ENCODE assay signal across 8 mouse cellular contexts in the genomic region with DNA sequence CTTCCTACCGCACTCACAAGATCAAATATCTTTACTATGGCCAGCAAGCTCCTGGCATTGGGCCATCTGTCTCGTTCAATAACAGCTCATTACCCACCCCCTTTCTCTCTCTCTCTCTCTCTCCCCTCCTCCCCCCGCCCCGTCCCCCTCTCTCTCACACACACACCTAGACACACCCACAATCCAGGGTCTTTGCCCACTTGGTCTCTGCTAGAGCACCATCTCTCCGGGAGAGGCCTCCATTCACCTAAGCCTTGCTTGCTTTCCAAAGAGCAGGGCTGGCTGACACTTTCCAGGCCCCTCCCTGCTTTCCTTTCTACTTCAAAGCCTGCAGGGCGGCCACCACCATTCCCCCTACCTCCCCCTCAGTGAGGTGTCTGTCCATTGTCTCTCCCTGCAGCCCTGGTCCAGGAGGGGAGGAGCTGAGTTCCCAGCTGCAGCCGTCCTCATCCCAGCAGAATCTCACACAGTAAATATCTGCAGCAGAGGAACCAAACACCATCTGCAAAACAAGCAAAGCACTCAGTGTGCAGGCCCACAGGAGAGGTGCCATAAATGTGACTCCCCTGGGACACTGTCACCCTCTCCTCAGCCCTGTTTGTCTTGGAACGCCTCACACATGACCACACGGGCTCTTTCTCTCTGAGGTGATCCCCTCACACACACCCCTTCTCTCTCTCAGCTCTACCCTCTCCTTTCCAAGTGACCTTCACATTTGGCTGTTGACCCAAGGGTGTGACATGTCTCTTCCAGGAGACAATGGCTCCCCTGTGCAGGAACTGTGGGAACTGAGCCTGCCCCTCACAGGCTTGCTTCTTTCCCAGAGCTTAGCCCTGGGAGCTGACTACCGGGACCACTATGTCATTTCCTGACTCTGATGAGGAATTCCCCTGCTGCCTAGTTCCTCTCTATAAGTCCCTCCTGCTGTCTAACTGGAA. TPM values are rescaled to one million over a fixed set of nuclear protein-coding genes. Genes with fewer than 3 reads are reported as not detected.
DNase-seq lines count a peak whose midpoint lies in the region; ATAC-seq and TF ChIP-seq lines count a peak whose summit lies in the region.

No protein-coding gene starts in this region.

- 2% methylated on average over 10 of the region's 10 CpGs for WGBS in forebrain, embryonic 14.5 days
- 4% methylated on average over 10 of the region's 10 CpGs for WGBS in hindbrain, embryonic 16.5 days
- 5% methylated on average over 10 of the region's 10 CpGs for WGBS in lung, postnatal 0 days
- 25% methylated on average over 10 of the region's 10 CpGs for WGBS in small intestine, adult 2 months

- H3K4me2 ChIP-seq in forebrain, embryonic 14.5 days (ENCODE audit: low read length), result no peak overlapping the region
- no peak overlapping the region for H3K4me2 ChIP-seq in hindbrain, embryonic 16.5 days (ENCODE audit: low read length)
- no peak overlapping the region for H3K4me2 ChIP-seq in lung, postnatal 0 days (replicated peaks; ENCODE audit: low read depth, low read length)

- no peak overlapping the region for H3K4me3 ChIP-seq in left cerebral cortex, adult 2 months
- H3K4me3 ChIP-seq in forebrain, embryonic 14.5 days (ENCODE audit: low read depth, low read length), result no peak overlapping the region
- H3K4me3 ChIP-seq in hindbrain, embryonic 16.5 days (ENCODE audit: low read length), result no peak overlapping the region
- no peak overlapping the region for H3K4me3 ChIP-seq in lung, postnatal 0 days (ENCODE audit: low read depth, low read length)
- H3K4me3 ChIP-seq in small intestine, adult 2 months (ENCODE audit: low read depth, low read length), result no peak overlapping the region

- H3K27me3 ChIP-seq in forebrain, embryonic 14.5 days (replicated peaks; ENCODE audit: control insufficient read depth, insufficient read depth, low read length), result no peaks in the 10 kb centered on the region
- no peaks in the 10 kb centered on the region for H3K27me3 ChIP-seq in hindbrain, embryonic 16.5 days (replicated peaks; ENCODE audit: control insufficient read depth, insufficient read depth, low read length)
- H3K27me3 ChIP-seq in lung, postnatal 0 days (replicated peaks; ENCODE audit: insufficient read depth, low read length), result no peaks in the 10 kb centered on the region
- no peaks in the 10 kb centered on the region for H3K27me3 ChIP-seq in small intestine, adult 2 months (ENCODE audit: control insufficient read depth, insufficient read depth, low read length)

- H3K9ac ChIP-seq in forebrain, embryonic 14.5 days (ENCODE audit: low read length), result no peak overlapping the region
- peak overlapping the region; percentile 31 for H3K9ac ChIP-seq in hindbrain, embryonic 16.5 days (ENCODE audit: low read depth, low read length)
- H3K9ac ChIP-seq in lung, postnatal 0 days (replicated peaks; ENCODE audit: low read depth), result no peak overlapping the region

- intact Hi-C loops in left cerebral cortex, adult 2 months (cut with DNase I), result no loop called here
- intact Hi-C loops in left cerebral cortex, postnatal 14 days (cut with DNase I), result no loop called here

- no peaks in the 10 kb centered on the region for H3K36me3 ChIP-seq in forebrain, embryonic 14.5 days (ENCODE audit: control insufficient read depth, insufficient read depth, low read length)
- no peaks in the 10 kb centered on the region for H3K36me3 ChIP-seq in hindbrain, embryonic 16.5 days (ENCODE audit: control insufficient read depth, insufficient read depth, low read length)
- no peaks in the 10 kb centered on the region for H3K36me3 ChIP-seq in lung, postnatal 0 days (ENCODE audit: insufficient read depth, low read length)
- no peaks in the 10 kb centered on the region for H3K36me3 ChIP-seq in small intestine, adult 2 months (ENCODE audit: control insufficient read depth, insufficient read depth, low read length)

- peaks cover 12% of the 10 kb centered on the region for H3K4me1 ChIP-seq in forebrain, embryonic 14.5 days (ENCODE audit: control insufficient read depth, insufficient read depth, low read length)
- peaks cover 20% of the 10 kb centered on the region for H3K4me1 ChIP-seq in hindbrain, embryonic 16.5 days (ENCODE audit: control insufficient read depth, insufficient read depth, low read depth, low read length)
- peaks cover 20% of the 10 kb centered on the region for H3K4me1 ChIP-seq in lung, postnatal 0 days (ENCODE audit: insufficient read depth, low read depth, low read length)
- peaks cover 13% of the 10 kb centered on the region for H3K4me1 ChIP-seq in small intestine, adult 2 months (ENCODE audit: control insufficient read depth, insufficient read depth, insufficient read length, low read length)

- peak; percentile 11; the same call in 1 of the 2 replicates for TF ChIP-seq EP300 in lung, postnatal 0 days (IDR thresholded peaks at IDR 0.05)

- TF ChIP-seq CTCF in left cerebral cortex, adult 2 months (IDR thresholded peaks at IDR 0.05), result no peak
- no peak for TF ChIP-seq CTCF in lung, postnatal 0 days (IDR thresholded peaks at IDR 0.05)
- TF ChIP-seq CTCF in small intestine, adult 2 months (IDR thresholded peaks at IDR 0.05; ENCODE audit: extremely low read depth, insufficient read length, insufficient replicate concordance, low read depth, low read length), result no peak

- DNase-seq in left cerebral cortex, adult 2 months (ENCODE audit: extremely low spot score in 1 of 2, low spot score in 2 of 2), result no peak
- no peak for DNase-seq in left cerebral cortex, adult 11 months (ENCODE audit: low spot score)
- peak; percentile 75 for DNase-seq in forebrain, embryonic 14.5 days (ENCODE audit: low spot score)
- DNase-seq in lung, postnatal 0 days (ENCODE audit: low spot score), result peak; percentile 65
- no peak for DNase-seq in cerebellum, adult 18-20 months
- DNase-seq in left cerebral cortex, postnatal 14 days (ENCODE audit: low spot score in 2 of 2), result no peak

- TF ChIP-seq POLR2A in small intestine, adult 2 months (IDR thresholded peaks at IDR 0.05; ENCODE audit: low read depth, low read length), result 0 out of 2 replicates have a peak, but pooled peaks have one; percentile 23

- H3K27ac ChIP-seq in left cerebral cortex, adult 2 months, result peak overlapping the region; percentile 77
- peak overlapping the region; percentile 70 for H3K27ac ChIP-seq in forebrain, embryonic 14.5 days (ENCODE audit: low read depth, low read length)
- H3K27ac ChIP-seq in hindbrain, embryonic 16.5 days (ENCODE audit: low read depth, low read length), result peak overlapping the region; percentile 70
- H3K27ac ChIP-seq in lung, postnatal 0 days (ENCODE audit: low read length), result peak overlapping the region; percentile 33
- H3K27ac ChIP-seq in small intestine, adult 2 months (ENCODE audit: insufficient read depth, low read depth, low read length), result peak overlapping the region; percentile 81

- no peaks in the 10 kb centered on the region for H3K9me3 ChIP-seq in forebrain, embryonic 14.5 days (replicated peaks; ENCODE audit: control insufficient read depth, low read length)
- no peaks in the 10 kb centered on the region for H3K9me3 ChIP-seq in hindbrain, embryonic 16.5 days (ENCODE audit: control insufficient read depth, low read length)
- H3K9me3 ChIP-seq in lung, postnatal 0 days (ENCODE audit: low read length), result no peaks in the 10 kb centered on the region

- peak; percentile 75; the same call in 1 of the 2 replicates for ATAC-seq in forebrain, embryonic 14.5 days
- ATAC-seq in hindbrain, embryonic 16.5 days, result peak; percentile 66
- peak; percentile 82 for ATAC-seq in lung, postnatal 0 days

RNA-seq across cellular contexts. Expression of gene Fgr, which starts 14.9 kb away (rescaled TPM):
- under 1 TPM; 0.23 TPM for total RNA-seq in left cerebral cortex, adult 2 months (2021)
- 0.23 TPM in 1 of 2 replicates, not detected in the other for polyA plus RNA-seq in forebrain, embryonic 14.5 days (2014; fragmentation: Nextera tagmentation; extraction: Ambion mirVana)
- polyA plus RNA-seq in hindbrain, embryonic 16.5 days (2015; fragmentation: Nextera tagmentation; extraction: Ambion mirVana), result 0.16 and 0.23 TPM in 2 replicates
- polyA plus RNA-seq in lung, postnatal 0 days (2015; fragmentation: Nextera tagmentation; extraction: Ambion mirVana), result 4.0 and 4.7 TPM in 2 replicates
- polyA plus RNA-seq in small intestine, adult 2 months (2012; rRNA removed), result 3.5 and 3.8 TPM in 2 replicates
- total RNA-seq in left cerebral cortex, postnatal 14 days (2021), result not detected

RNA-seq across cellular contexts. Expression of gene Fam76a, which starts 36.7 kb away (rescaled TPM):
- total RNA-seq in left cerebral cortex, adult 2 months (2021), result 10 to 100 TPM; 47.6 to 49.9 TPM
- polyA plus RNA-seq in forebrain, embryonic 14.5 days (2014; fragmentation: Nextera tagmentation; extraction: Ambion mirVana), result 44.2 and 47.1 TPM in 2 replicates
- 33.5 and 40.6 TPM in 2 replicates for polyA plus RNA-seq in hindbrain, embryonic 16.5 days (2015; fragmentation: Nextera tagmentation; extraction: Ambion mirVana)
- 53.9 and 57.6 TPM in 2 replicates for polyA plus RNA-seq in lung, postnatal 0 days (2015; fragmentation: Nextera tagmentation; extraction: Ambion mirVana)
- polyA plus RNA-seq in small intestine, adult 2 months (2012; rRNA removed), result 3.4 and 10.7 TPM in 2 replicates
- 10 to 100 TPM; 34.7 to 38.6 TPM for total RNA-seq in left cerebral cortex, postnatal 14 days (2021)

RNA-seq across cellular contexts. Expression of gene Ahdc1, which starts 52.0 kb away (rescaled TPM):
- 100 to 1,000 TPM; 108 to 132 TPM for total RNA-seq in left cerebral cortex, adult 2 months (2021)
- polyA plus RNA-seq in forebrain, embryonic 14.5 days (2014; fragmentation: Nextera tagmentation; extraction: Ambion mirVana), result 8.6 and 12.2 TPM in 2 replicates
- polyA plus RNA-seq in hindbrain, embryonic 16.5 days (2015; fragmentation: Nextera tagmentation; extraction: Ambion mirVana), result 10.4 and 11.6 TPM in 2 replicates
- 3.9 and 4.4 TPM in 2 replicates for polyA plus RNA-seq in lung, postnatal 0 days (2015; fragmentation: Nextera tagmentation; extraction: Ambion mirVana)
- polyA plus RNA-seq in small intestine, adult 2 months (2012; rRNA removed), result 13.8 and 23.7 TPM in 2 replicates
- 10 to 100 TPM; 78.4 to 81.6 TPM for total RNA-seq in left cerebral cortex, postnatal 14 days (2021)

Comparison
In these comparisons a context has a peak if more than half of its experiments do, and no peak if none do; other contexts are left out.
1. DNase-seq: peak in forebrain, embryonic 14.5 days (single experiment) and lung, postnatal 0 days (single experiment); none in left cerebral cortex, adult 2 months (0 of 2), left cerebral cortex, adult 11 months (single experiment), cerebellum, adult 18-20 months (0 of 2) and left cerebral cortex, postnatal 14 days (0 of 2).
2. Peak in every context shown above with its lines, with median percentiles within 50 percentile points of each other: H3K27ac ChIP-seq and ATAC-seq.